Mouse (Mus musculus) lung, embryonic 16.5 days (tissue): Measurements from ENCODE around the gene Rab3b. TPM values are rescaled to one million over a fixed set of nuclear protein-coding genes. Genes with fewer than 3 reads are reported as not detected.
A peak's percentile ranks its signal among the peaks of the same experiment; 100 is the strongest.

Source experiments
- ATAC-seq: fragments of 200-750 bp; cut with Nextera tagmentation; 2 replicates; pipeline ENCODE4 v1.8.0; 2017; ENCODE audit warnings: low read depth, mild to moderate bottlenecking, moderate library complexity
- H3K27ac ChIP-seq: fragments of 300-500 bp; sonication (generic); 2 replicates; pipeline ENCODE4 v1.5.1; 2014; ENCODE audit warnings: mild to moderate bottlenecking, control low read depth, low read length
- H3K27me3 ChIP-seq: fragments of 300-500 bp; sonication (generic); 2 replicates; pipeline ENCODE4 v1.6.1; 2014; ENCODE audit warnings: low read depth, low read length, mixed read lengths; ENCODE audit not compliant: control insufficient read depth, insufficient read depth
- H3K36me3 ChIP-seq: fragments of 300-500 bp; sonication (generic); 2 replicates; pipeline ENCODE4 v1.6.1; 2014; ENCODE audit warnings: low read length; ENCODE audit not compliant: control insufficient read depth, insufficient read depth
- H3K4me1 ChIP-seq: fragments of 300-500 bp; sonication (generic); replicated peaks from 2 replicates; pipeline ENCODE4 v1.6.1; 2014; ENCODE audit warnings: low read length, mixed read lengths; ENCODE audit not compliant: control insufficient read depth, insufficient read depth
- H3K4me2 ChIP-seq: fragments of 300-500 bp; sonication (generic); 2 replicates; pipeline ENCODE4 v1.6.1; 2014; ENCODE audit warnings: low read depth, low read length, control low read depth
- H3K4me3 ChIP-seq: fragments of 300-500 bp; sonication (generic); 2 replicates; pipeline ENCODE4 v1.5.1; 2014; ENCODE audit warnings: mild to moderate bottlenecking, low read length, control low read depth
- H3K9ac ChIP-seq: fragments of 300-500 bp; sonication (generic); 2 replicates; pipeline ENCODE4 v1.6.1; 2014; ENCODE audit warnings: low read length, control low read depth
- H3K9me3 ChIP-seq: fragments of 300-500 bp; sonication (generic); 2 replicates; pipeline ENCODE4 v1.6.1; 2016; ENCODE audit warnings: low read length; ENCODE audit not compliant: control insufficient read depth
- WGBS: fragments of 180-500 bp; shearing (Covaris S2); extraction: QIAGEN DNeasy Blood & Tissue Kit; methylation state at CpG from one replicate; pipeline ENCODE4 v1.1.7; 2014; 5-methylcytosine and 5-hydroxymethylcytosine counted together
- polyA plus RNA-seq: library from polyadenylated mRNA; unstranded; fragments of >200 nt; fragmentation: Nextera tagmentation; extraction: Ambion mirVana; gene quantifications from 2 replicates; pipeline ENCODE4 v1.2.1, GENCODE M21; 2015

Rab3b gene
- polyA plus RNA-seq, 1 experiment from 2014 or later, result 6.5 TPM

- Histone ChIP-seq H3K4me1 (no peaks in the 10 kb centered on the region), H3K36me3 (no peaks in the 10 kb centered on the region), H3K9me3 (peaks cover 5% of the 10 kb centered on the region; the same call in 1 of the 2 replicates), H3K4me3 (no peak overlapping the region), H3K27ac (no peak overlapping the region), H3K9ac (no peak overlapping the region), H3K27me3 (no peaks in the 10 kb centered on the region), H3K4me2 (no peak overlapping the region)
- 49% methylated on average over 12 of the region's 13 CpGs for WGBS
- ATAC-seq, result no peak
Observed at GRCm38 (mm10) chr4:108883815-108884214, 5.0 kb downstream of the Rab3b start.

GRCm38 (mm10) chr4:108887456-108887855 lies 8.6 kb downstream of the Rab3b start:
- H3K4me2 ChIP-seq, result no peak overlapping the region
- H3K36me3 ChIP-seq, result no peaks in the 10 kb centered on the region
- no peaks in the 10 kb centered on the region for H3K4me1 ChIP-seq
- no peak overlapping the region for H3K27ac ChIP-seq
- no peak overlapping the region for H3K9ac ChIP-seq
- no peaks in the 10 kb centered on the region for H3K27me3 ChIP-seq
- H3K4me3 ChIP-seq, result no peak overlapping the region
- WGBS, result 47% methylated on average over 4 of the region's 4 CpGs
- H3K9me3 ChIP-seq, result peaks cover 5% of the 10 kb centered on the region; the same call in 1 of the 2 replicates
- no peak for ATAC-seq

GRCm38 (mm10) chr4:108890876-108891275 lies 12.0 kb downstream of the Rab3b start:
- no peak overlapping the region for H3K9ac ChIP-seq
- no peaks in the 10 kb centered on the region for H3K27me3 ChIP-seq
- no peaks in the 10 kb centered on the region for H3K36me3 ChIP-seq
- no peak overlapping the region for H3K4me3 ChIP-seq
- H3K4me2 ChIP-seq, result no peak overlapping the region
- peaks cover 5% of the 10 kb centered on the region; the same call in 1 of the 2 replicates for H3K9me3 ChIP-seq
- 78% methylated on average over 6 of the region's 6 CpGs for WGBS
- no peak overlapping the region for H3K27ac ChIP-seq
- no peaks in the 10 kb centered on the region for H3K4me1 ChIP-seq
- ATAC-seq, result no peak

GRCm38 (mm10) chr4:108900421-108900820 lies 21.6 kb downstream of the Rab3b start:
- 77% methylated on average over 7 of the region's 7 CpGs for WGBS
- Histone ChIP-seq H3K9me3 (no peaks in the 10 kb centered on the region; the same call in 1 of the 2 replicates), H3K4me2 (no peak overlapping the region), H3K4me3 (no peak overlapping the region), H3K9ac (no peak overlapping the region), H3K27ac (no peak overlapping the region), H3K36me3 (no peaks in the 10 kb centered on the region), H3K27me3 (no peaks in the 10 kb centered on the region), H3K4me1 (no peaks in the 10 kb centered on the region)
- no peak for ATAC-seq

- Histone ChIP-seq H3K4me1 (no peaks in the 10 kb centered on the region; the same call in 1 of the 2 replicates), H3K9ac (no peak overlapping the region), H3K27ac (no peak overlapping the region), H3K4me2 (no peak overlapping the region), H3K27me3 (no peaks in the 10 kb centered on the region), H3K9me3 (no peaks in the 10 kb centered on the region; the same call in 1 of the 2 replicates), H3K4me3 (no peak overlapping the region), H3K36me3 (no peaks in the 10 kb centered on the region)
- ATAC-seq, result no peak
- 91% methylated on average over 9 of the region's 9 CpGs for WGBS
Observed at GRCm38 (mm10) chr4:108902886-108903285, 24.0 kb downstream of the Rab3b start.

GRCm38 (mm10) chr4:108903346-108903745 lies 24.5 kb downstream of the Rab3b start:
- H3K4me1 ChIP-seq, result no peaks in the 10 kb centered on the region; the same call in 1 of the 2 replicates
- 87% methylated on average over 9 of the region's 9 CpGs for WGBS
- no peak for ATAC-seq
- H3K9me3 ChIP-seq, result no peaks in the 10 kb centered on the region; the same call in 1 of the 2 replicates
- no peak overlapping the region for H3K9ac ChIP-seq
- H3K4me3 ChIP-seq, result no peak overlapping the region
- H3K27me3 ChIP-seq, result no peaks in the 10 kb centered on the region
- H3K36me3 ChIP-seq, result no peaks in the 10 kb centered on the region
- H3K27ac ChIP-seq, result no peak overlapping the region
- no peak overlapping the region for H3K4me2 ChIP-seq

GRCm38 (mm10) chr4:108904076-108904475 lies 25.2 kb downstream of the Rab3b start:
- no peak overlapping the region for H3K4me3 ChIP-seq
- H3K9ac ChIP-seq, result no peak overlapping the region
- 49% methylated on average over 6 of the region's 6 CpGs for WGBS
- H3K4me2 ChIP-seq, result no peak overlapping the region
- no peaks in the 10 kb centered on the region for H3K36me3 ChIP-seq
- H3K27me3 ChIP-seq, result no peaks in the 10 kb centered on the region
- H3K27ac ChIP-seq, result no peak overlapping the region
- H3K4me1 ChIP-seq, result no peaks in the 10 kb centered on the region; the same call in 1 of the 2 replicates
- no peak for ATAC-seq
- no peaks in the 10 kb centered on the region; the same call in 1 of the 2 replicates for H3K9me3 ChIP-seq

GRCm38 (mm10) chr4:108904790-108905189 lies 25.9 kb downstream of the Rab3b start:
- H3K27me3 ChIP-seq, result no peaks in the 10 kb centered on the region
- no peak overlapping the region for H3K27ac ChIP-seq
- H3K9me3 ChIP-seq, result no peaks in the 10 kb centered on the region; the same call in 1 of the 2 replicates
- no peak overlapping the region for H3K9ac ChIP-seq
- WGBS, result 83% methylated on average over 10 of the region's 10 CpGs
- ATAC-seq, result no peak
- H3K4me1 ChIP-seq, result no peaks in the 10 kb centered on the region; the same call in 1 of the 2 replicates
- H3K36me3 ChIP-seq, result no peaks in the 10 kb centered on the region
- H3K4me3 ChIP-seq, result no peak overlapping the region
- no peak overlapping the region for H3K4me2 ChIP-seq

GRCm38 (mm10) chr4:108905859-108906258 lies 27.0 kb downstream of the Rab3b start:
- H3K4me1 ChIP-seq, result no peaks in the 10 kb centered on the region; the same call in 1 of the 2 replicates
- no peaks in the 10 kb centered on the region for H3K27me3 ChIP-seq
- H3K4me3 ChIP-seq, result no peak overlapping the region
- H3K9me3 ChIP-seq, result no peaks in the 10 kb centered on the region; the same call in 1 of the 2 replicates
- no peaks in the 10 kb centered on the region for H3K36me3 ChIP-seq
- 7% methylated on average over 6 of the region's 6 CpGs for WGBS
- ATAC-seq, result peak; percentile 61
- H3K4me2 ChIP-seq, result no peak overlapping the region
- H3K9ac ChIP-seq, result no peak overlapping the region
- H3K27ac ChIP-seq, result no peak overlapping the region

GRCm38 (mm10) chr4:108907475-108907874 lies 28.6 kb downstream of the Rab3b start:
- Histone ChIP-seq H3K27me3 (no peaks in the 10 kb centered on the region), H3K4me2 (no peak overlapping the region), H3K9ac (no peak overlapping the region), H3K4me3 (no peak overlapping the region), H3K27ac (no peak overlapping the region), H3K36me3 (no peaks in the 10 kb centered on the region), H3K4me1 (no peaks in the 10 kb centered on the region; the same call in 1 of the 2 replicates), H3K9me3 (no peaks in the 10 kb centered on the region; the same call in 1 of the 2 replicates)
- ATAC-seq, result no peak
